Mouse (Mus musculus): ENCODE measurements around the gene Atg10. TPM values are rescaled to one million over a fixed set of nuclear protein-coding genes. Genes with fewer than 3 reads are reported as not detected.

Atg10 gene
- total and polyA plus RNA-seq, 2 experiments from 2014 or later: 7.5 to 10.7 TPM

- peak overlapping the region; percentile 67 for H3K4me3 ChIP-seq (ENCODE audit: low read depth, low read length)
- no peaks in the 10 kb centered on the region for H3K9me3 ChIP-seq (ENCODE audit: low read length)
- peak overlapping the region; percentile 80 for H3K9ac ChIP-seq
- peak overlapping the region; percentile 62 for H3K4me2 ChIP-seq (ENCODE audit: low read depth)
- H3K36me3 ChIP-seq (ENCODE audit: insufficient read depth): no peaks in the 10 kb centered on the region
- no peak for ATAC-seq
- TF ChIP-seq CTCF (IDR thresholded peaks at IDR 0.05; ENCODE audit: low read depth): no peak
- H3K27ac ChIP-seq (ENCODE audit: low read depth, low read length): peak overlapping the region; percentile 91
- peaks cover 7% of the 10 kb centered on the region; the same call in 1 of the 2 replicates for H3K4me1 ChIP-seq (ENCODE audit: insufficient read depth)
- 82% methylated on average over 2 of the region's 2 CpGs for whole genome bisulfite sequencing
- H3K27me3 ChIP-seq (ENCODE audit: insufficient read depth, low read length): no peaks in the 10 kb centered on the region
- no peak for DNase-seq
Observed at GRCm38 (mm10) chr13:91224438-91224814, 658 bp upstream of the Atg10 start.

GRCm38 (mm10) chr13:91223063-91223462 is 705 bp downstream of the Atg10 start:
- H3K9me3 ChIP-seq (ENCODE audit: low read length): no peaks in the 10 kb centered on the region
- no peak for TF ChIP-seq CTCF (IDR thresholded peaks at IDR 0.05; ENCODE audit: low read depth)
- DNase-seq: no peak
- peak overlapping the region; percentile 91 for H3K27ac ChIP-seq (ENCODE audit: low read depth, low read length)
- H3K9ac ChIP-seq: peak overlapping the region; percentile 80
- no peaks in the 10 kb centered on the region for H3K27me3 ChIP-seq (ENCODE audit: insufficient read depth, low read length)
- WGBS: 46% methylated on average over 1 of the region's 1 CpGs
- H3K4me3 ChIP-seq (ENCODE audit: low read depth, low read length): peak overlapping the region; percentile 67
- no peak for ATAC-seq
- H3K4me1 ChIP-seq (ENCODE audit: insufficient read depth): peaks cover 7% of the 10 kb centered on the region; the same call in 1 of the 2 replicates
- H3K36me3 ChIP-seq (ENCODE audit: insufficient read depth): no peaks in the 10 kb centered on the region
- H3K4me2 ChIP-seq (ENCODE audit: low read depth): peak overlapping the region; percentile 62

- Histone ChIP-seq H3K27me3 (ENCODE audit: insufficient read depth, low read length) (no peaks in the 10 kb centered on the region), H3K4me2 (ENCODE audit: low read depth) (no peak overlapping the region), H3K4me3 (ENCODE audit: low read depth, low read length) (no peak overlapping the region), H3K27ac (ENCODE audit: low read depth, low read length) (no peak overlapping the region), H3K4me1 (ENCODE audit: insufficient read depth) (peaks cover 7% of the 10 kb centered on the region; the same call in 1 of the 2 replicates), H3K9me3 (ENCODE audit: low read length) (no peaks in the 10 kb centered on the region), H3K36me3 (ENCODE audit: insufficient read depth) (no peaks in the 10 kb centered on the region), H3K9ac (no peak overlapping the region)
- DNase-seq (no peak), ATAC-seq (no peak)
- no peak for TF ChIP-seq CTCF (IDR thresholded peaks at IDR 0.05; ENCODE audit: low read depth)
- WGBS: 89% methylated on average over 4 of the region's 4 CpGs
Observed at GRCm38 (mm10) chr13:91221696-91222095, 2.1 kb downstream of the Atg10 start.

GRCm38 (mm10) chr13:91217691-91218090 is 6.1 kb downstream of the Atg10 start:
- Histone ChIP-seq H3K9ac (no peak overlapping the region), H3K36me3 (ENCODE audit: insufficient read depth) (no peaks in the 10 kb centered on the region), H3K4me3 (ENCODE audit: low read depth, low read length) (no peak overlapping the region), H3K27me3 (ENCODE audit: insufficient read depth, low read length) (no peaks in the 10 kb centered on the region), H3K27ac (ENCODE audit: low read depth, low read length) (no peak overlapping the region), H3K9me3 (ENCODE audit: low read length) (no peaks in the 10 kb centered on the region), H3K4me1 (ENCODE audit: insufficient read depth) (no peaks in the 10 kb centered on the region), H3K4me2 (ENCODE audit: low read depth) (no peak overlapping the region)
- no peak for TF ChIP-seq CTCF (IDR thresholded peaks at IDR 0.05; ENCODE audit: low read depth)
- WGBS: 85% methylated on average over 2 of the region's 2 CpGs
- DNase-seq (no peak), ATAC-seq (no peak)

- no peak for TF ChIP-seq CTCF (IDR thresholded peaks at IDR 0.05; ENCODE audit: low read depth)
- DNase-seq (no peak), ATAC-seq (no peak)
- no peak overlapping the region for H3K4me3 ChIP-seq (ENCODE audit: low read depth, low read length)
- H3K9ac ChIP-seq: no peak overlapping the region
- 87% methylated on average over 3 of the region's 3 CpGs for WGBS
- no peaks in the 10 kb centered on the region for H3K9me3 ChIP-seq (ENCODE audit: low read length)
- no peaks in the 10 kb centered on the region for H3K36me3 ChIP-seq (ENCODE audit: insufficient read depth)
- no peaks in the 10 kb centered on the region for H3K4me1 ChIP-seq (ENCODE audit: insufficient read depth)
- no peak overlapping the region for H3K27ac ChIP-seq (ENCODE audit: low read depth, low read length)
- H3K4me2 ChIP-seq (ENCODE audit: low read depth): no peak overlapping the region
- no peaks in the 10 kb centered on the region for H3K27me3 ChIP-seq (ENCODE audit: insufficient read depth, low read length)
Observed at GRCm38 (mm10) chr13:91216656-91217205, 7.0 kb downstream of the Atg10 start.

GRCm38 (mm10) chr13:91212958-91213357 is 10.8 kb downstream of the Atg10 start:
- no peaks in the 10 kb centered on the region for H3K9me3 ChIP-seq (ENCODE audit: low read length)
- H3K4me3 ChIP-seq (ENCODE audit: low read depth, low read length): no peak overlapping the region
- H3K36me3 ChIP-seq (ENCODE audit: insufficient read depth): no peaks in the 10 kb centered on the region
- H3K27ac ChIP-seq (ENCODE audit: low read depth, low read length): no peak overlapping the region
- DNase-seq (no peak), ATAC-seq (no peak)
- WGBS: 74% methylated on average over 8 of the region's 8 CpGs
- H3K9ac ChIP-seq: no peak overlapping the region
- no peaks in the 10 kb centered on the region for H3K4me1 ChIP-seq (ENCODE audit: insufficient read depth)
- H3K4me2 ChIP-seq (ENCODE audit: low read depth): no peak overlapping the region
- no peaks in the 10 kb centered on the region for H3K27me3 ChIP-seq (ENCODE audit: insufficient read depth, low read length)
- TF ChIP-seq CTCF (IDR thresholded peaks at IDR 0.05; ENCODE audit: low read depth): no peak

- Histone ChIP-seq H3K9ac (no peak overlapping the region), H3K36me3 (ENCODE audit: insufficient read depth) (no peaks in the 10 kb centered on the region), H3K27ac (ENCODE audit: low read depth, low read length) (no peak overlapping the region), H3K4me2 (ENCODE audit: low read depth) (no peak overlapping the region), H3K4me3 (ENCODE audit: low read depth, low read length) (no peak overlapping the region), H3K9me3 (ENCODE audit: low read length) (no peaks in the 10 kb centered on the region), H3K27me3 (ENCODE audit: insufficient read depth, low read length) (no peaks in the 10 kb centered on the region), H3K4me1 (ENCODE audit: insufficient read depth) (no peaks in the 10 kb centered on the region)
- WGBS: 90% methylated on average over 5 of the region's 5 CpGs
- no peak for TF ChIP-seq CTCF (IDR thresholded peaks at IDR 0.05; ENCODE audit: low read depth)
- ATAC-seq (no peak), DNase-seq (no peak)
Observed at GRCm38 (mm10) chr13:91206237-91206636, 17.5 kb downstream of the Atg10 start.
